Mouse (Mus musculus): ENCODE results near the gene Olfr140. TPM values are rescaled to one million over a fixed set of nuclear protein-coding genes. Genes with fewer than 3 reads are reported as not detected.

Olfr140 gene
- polyA plus RNA-seq (2015; fragmentation: Illumina TruSeq; extraction: RNeasy Lipid Tissue Mini Kit (QIAGEN cat#74804); ENCODE audit: low read depth, low replicate concordance), result not detected

GRCm38 (mm10) chr2:90063494-90063893, at the start of gene Olfr140:
Gene Olfr140 (minus strand): TSS chr2:90063594.

GRCm38 (mm10) chr2:90035037-90035436, 28.4 kb downstream of the Olfr140 start, which contains the start of gene Olfr1265:
Gene Olfr1265 (plus strand): TSS chr2:90035337.

GRCm38 (mm10) chr2:90025477-90025876, 37.9 kb downstream of the Olfr140 start, which contains the start of gene Olfr1264:
Gene Olfr1264 (minus strand): TSS chr2:90025577.

GRCm38 (mm10) chr2:90011831-90012230, 51.6 kb downstream of the Olfr140 start, which contains the start of gene Olfr1263:
Gene Olfr1263 (plus strand): TSS chr2:90012131.

GRCm38 (mm10) chr2:89999845-90000244, 63.5 kb downstream of the Olfr140 start, which contains the start of gene Olfr1262:
Gene Olfr1262 (plus strand): TSS chr2:90000145.

Other genes starting within 250 kb of the Olfr140 start
- gene Olfr1256, start 222.0 kb downstream of the Olfr140 start, polyA plus RNA-seq (2015; fragmentation: Illumina TruSeq; extraction: RNeasy Lipid Tissue Mini Kit (QIAGEN cat#74804); ENCODE audit: low read depth, low replicate concordance), result not detected
- not detected for gene Olfr48, start 215.4 kb downstream of the Olfr140 start, polyA plus RNA-seq (2015; fragmentation: Illumina TruSeq; extraction: RNeasy Lipid Tissue Mini Kit (QIAGEN cat#74804); ENCODE audit: low read depth, low replicate concordance)
- gene Olfr1257, start 185.2 kb downstream of the Olfr140 start, polyA plus RNA-seq (2015; fragmentation: Illumina TruSeq; extraction: RNeasy Lipid Tissue Mini Kit (QIAGEN cat#74804); ENCODE audit: low read depth, low replicate concordance), result not detected
- not detected for gene Olfr1258, start 136.3 kb downstream of the Olfr140 start, polyA plus RNA-seq (2015; fragmentation: Illumina TruSeq; extraction: RNeasy Lipid Tissue Mini Kit (QIAGEN cat#74804); ENCODE audit: low read depth, low replicate concordance)
- not detected for gene Olfr1259, start 114.9 kb downstream of the Olfr140 start, polyA plus RNA-seq (2015; fragmentation: Illumina TruSeq; extraction: RNeasy Lipid Tissue Mini Kit (QIAGEN cat#74804); ENCODE audit: low read depth, low replicate concordance)
- gene Olfr1260, start 89.3 kb downstream of the Olfr140 start, polyA plus RNA-seq (2015; fragmentation: Illumina TruSeq; extraction: RNeasy Lipid Tissue Mini Kit (QIAGEN cat#74804); ENCODE audit: low read depth, low replicate concordance), result not detected
- not detected for gene Olfr1261, start 72.4 kb downstream of the Olfr140 start, polyA plus RNA-seq (2015; fragmentation: Illumina TruSeq; extraction: RNeasy Lipid Tissue Mini Kit (QIAGEN cat#74804); ENCODE audit: low read depth, low replicate concordance)
- not detected for gene Olfr1262, start 63.4 kb downstream of the Olfr140 start, polyA plus RNA-seq (2015; fragmentation: Illumina TruSeq; extraction: RNeasy Lipid Tissue Mini Kit (QIAGEN cat#74804); ENCODE audit: low read depth, low replicate concordance)
- not detected for gene Olfr1263, start 51.5 kb downstream of the Olfr140 start, polyA plus RNA-seq (2015; fragmentation: Illumina TruSeq; extraction: RNeasy Lipid Tissue Mini Kit (QIAGEN cat#74804); ENCODE audit: low read depth, low replicate concordance)
- not detected for gene Olfr1264, start 38.0 kb downstream of the Olfr140 start, polyA plus RNA-seq (2015; fragmentation: Illumina TruSeq; extraction: RNeasy Lipid Tissue Mini Kit (QIAGEN cat#74804); ENCODE audit: low read depth, low replicate concordance)
- not detected for gene Olfr1265, start 28.3 kb downstream of the Olfr140 start, polyA plus RNA-seq (2015; fragmentation: Illumina TruSeq; extraction: RNeasy Lipid Tissue Mini Kit (QIAGEN cat#74804); ENCODE audit: low read depth, low replicate concordance)
- gene Olfr1269, start 57.8 kb upstream of the Olfr140 start, polyA plus RNA-seq (2015; fragmentation: Illumina TruSeq; extraction: RNeasy Lipid Tissue Mini Kit (QIAGEN cat#74804); ENCODE audit: low read depth, low replicate concordance), result not detected
- gene Olfr32, start 78.7 kb upstream of the Olfr140 start, polyA plus RNA-seq (2015; fragmentation: Illumina TruSeq; extraction: RNeasy Lipid Tissue Mini Kit (QIAGEN cat#74804); ENCODE audit: low read depth, low replicate concordance), result not detected
- gene Olfr1270, start 89.5 kb upstream of the Olfr140 start, polyA plus RNA-seq (2015; fragmentation: Illumina TruSeq; extraction: RNeasy Lipid Tissue Mini Kit (QIAGEN cat#74804); ENCODE audit: low read depth, low replicate concordance), result not detected
- not detected for gene Olfr1506, start 160.9 kb upstream of the Olfr140 start, polyA plus RNA-seq (2015; fragmentation: Illumina TruSeq; extraction: RNeasy Lipid Tissue Mini Kit (QIAGEN cat#74804); ENCODE audit: low read depth, low replicate concordance)
- not detected for gene Olfr142, start 194.0 kb upstream of the Olfr140 start, polyA plus RNA-seq (2015; fragmentation: Illumina TruSeq; extraction: RNeasy Lipid Tissue Mini Kit (QIAGEN cat#74804); ENCODE audit: low read depth, low replicate concordance)
- not detected for gene Olfr1271, start 207.4 kb upstream of the Olfr140 start, polyA plus RNA-seq (2015; fragmentation: Illumina TruSeq; extraction: RNeasy Lipid Tissue Mini Kit (QIAGEN cat#74804); ENCODE audit: low read depth, low replicate concordance)
- gene Olfr1272, start 229.2 kb upstream of the Olfr140 start, polyA plus RNA-seq (2015; fragmentation: Illumina TruSeq; extraction: RNeasy Lipid Tissue Mini Kit (QIAGEN cat#74804); ENCODE audit: low read depth, low replicate concordance), result not detected